8 mouse cellular contexts compared by ENCODE assay signal in the genomic region with DNA sequence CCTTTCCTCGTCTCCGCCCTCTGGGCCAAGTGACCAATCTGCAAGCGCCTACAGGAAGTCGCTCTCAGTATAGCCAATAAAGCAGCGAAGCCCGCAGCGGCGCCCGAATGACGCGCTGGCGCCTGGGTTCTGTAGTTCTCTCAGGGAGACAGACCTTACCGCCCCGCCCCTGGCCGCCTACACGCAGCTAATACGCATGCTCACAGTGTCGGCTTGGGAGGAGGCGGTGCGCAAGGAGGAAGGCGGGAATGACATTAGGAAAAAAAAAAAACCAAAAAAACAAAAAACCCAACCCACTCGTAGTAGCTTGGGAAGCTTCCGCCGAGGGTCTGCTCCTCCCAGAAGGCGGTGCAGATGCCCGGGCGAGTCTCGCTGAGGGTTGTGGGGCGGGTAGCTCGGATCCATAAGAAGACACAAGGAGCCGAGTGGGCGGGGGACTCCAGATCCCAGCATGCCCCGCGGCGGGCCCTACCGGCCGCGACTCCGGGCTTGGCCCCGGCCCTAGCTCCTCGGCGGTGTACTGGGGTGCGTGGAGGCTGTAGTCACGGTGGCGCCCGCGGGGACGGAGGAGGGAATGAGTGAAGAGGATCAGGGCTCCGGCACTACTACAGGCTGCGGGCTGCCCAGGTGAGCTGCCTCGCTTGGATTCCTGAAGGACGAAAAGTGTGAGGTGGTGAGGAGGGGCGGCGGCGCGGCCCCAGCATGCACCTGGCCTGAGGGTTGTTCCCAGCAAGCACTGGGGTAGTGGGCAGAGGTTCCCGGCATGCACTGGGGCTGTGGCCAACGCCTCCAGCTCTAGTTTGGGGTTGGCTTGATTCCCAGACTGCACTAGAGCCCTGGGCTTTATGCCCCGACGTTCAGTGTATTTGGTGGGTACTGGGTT. TPM values are rescaled to one million over a fixed set of nuclear protein-coding genes. Genes with fewer than 3 reads are reported as not detected.
DNase-seq lines count a peak whose midpoint lies in the region; ATAC-seq lines count a peak whose summit lies in the region.

A gene (plus strand): TSS at position 217 of the 883 bp plus-strand sequence.

- H3K9ac ChIP-seq in kidney, embryonic 15.5 days = peak within 1 kb of the TSS; percentile 85

- peak; percentile 83 for ATAC-seq in erythroblast, adult 5-6 weeks (replicated peaks; ENCODE audit: low FRiP score, poor library complexity, severe bottlenecking)
- peak; percentile 93 for ATAC-seq in kidney, embryonic 15.5 days (replicated peaks; ENCODE audit: low FRiP score)
- ATAC-seq in monocyte, adult 5-6 weeks (replicated peaks; ENCODE audit: insufficient number of reproducible peaks, low FRiP score, low TSS enrichment, poor library complexity, severe bottlenecking) = peak; percentile 80

- peak within 1 kb of the TSS; percentile 81 for H3K4me3 ChIP-seq in heart, embryonic 10.5 days
- H3K4me3 ChIP-seq in kidney, embryonic 15.5 days (replicated peaks) = peak within 1 kb of the TSS; percentile 80

- H3K4me2 ChIP-seq in kidney, embryonic 15.5 days = peak within 1 kb of the TSS; percentile 81

- peaks cover 29% of the 10 kb centered on the region for H3K36me3 ChIP-seq in heart, embryonic 10.5 days
- peaks cover 31% of the 10 kb centered on the region for H3K36me3 ChIP-seq in kidney, embryonic 15.5 days

- WGBS in heart, embryonic 10.5 days = under 1% methylated on average over 60 of the region's 60 CpGs
- 0% methylated on average over 60 of the region's 60 CpGs for WGBS in kidney, embryonic 15.5 days

- H3K9me3 ChIP-seq in heart, embryonic 10.5 days = no peaks in the 10 kb centered on the region
- no peaks in the 10 kb centered on the region for H3K9me3 ChIP-seq in kidney, embryonic 15.5 days (replicated peaks)

- H3K4me1 ChIP-seq in heart, embryonic 10.5 days = peaks cover 37% of the 10 kb centered on the region
- H3K4me1 ChIP-seq in kidney, embryonic 15.5 days = peaks cover 34% of the 10 kb centered on the region

- H3K27me3 ChIP-seq in heart, embryonic 10.5 days (ENCODE audit: insufficient read depth, poor library complexity, severe bottlenecking) = no peaks in the 10 kb centered on the region
- no peaks in the 10 kb centered on the region for H3K27me3 ChIP-seq in kidney, embryonic 15.5 days

- DNase-seq in B cell, adult 2 months = peak; percentile 97
- peak; percentile 100 for DNase-seq in brain, adult 2 months (ENCODE audit: low read depth, low spot score)
- peak; percentile 100 for DNase-seq in heart, embryonic 10.5 days (ENCODE audit: low spot score)
- DNase-seq in liver = peak; percentile 100
- peak; percentile 98 to 99 for DNase-seq in spleen, postnatal 4 days (ENCODE audit: low spot score in 2 of 2)

- peak within 1 kb of the TSS; percentile 98 for H3K27ac ChIP-seq in heart, embryonic 10.5 days
- H3K27ac ChIP-seq in kidney, embryonic 15.5 days = peak within 1 kb of the TSS; percentile 100

RNA-seq across cellular contexts. Expression of the gene that starts here (rescaled TPM):
- 3.5 and 7.3 TPM in 2 replicates for total RNA-seq in erythroblast, adult 5-6 weeks (2015; ENCODE audit: low replicate concordance)
- total RNA-seq in erythroblast, adult 5-6 weeks (2017; ENCODE audit: low replicate concordance) = 9.6 and 13.5 TPM in 2 replicates
- 127 and 140 TPM in 2 replicates for polyA plus RNA-seq in heart, embryonic 10.5 days (2016; fragmentation: Nextera tagmentation; extraction: Ambion mirVana)
- polyA plus RNA-seq in kidney, embryonic 15.5 days (2015; fragmentation: Nextera tagmentation; extraction: Ambion mirVana) = 89.9 and 92.0 TPM in 2 replicates
- total RNA-seq in monocyte, adult 5-6 weeks (2017) = 16.2 to 27.3 TPM (median 20.8 TPM) in 3 replicates

Comparison
In these comparisons a context has a peak if more than half of its experiments do, and no peak if none do; other contexts are left out.
1. Peak in every context shown above with its lines: DNase-seq, ATAC-seq, H3K4me3 ChIP-seq and H3K27ac ChIP-seq.